In genomic region chr1:175712338-175712909, GRCm38 (mm10) we compare ENCODE assay signal across 17 mouse cellular contexts. TPM values are rescaled to one million over a fixed set of nuclear protein-coding genes. Genes with fewer than 3 reads are reported as not detected.
DNase-seq lines count a peak whose midpoint lies in the region; ATAC-seq and TF ChIP-seq lines count a peak whose summit lies in the region.
"Had no signal": no experiment of that assay in that cellular context is flagged by ENCODE, and none has a peak within 500 bp of the region (broad histone marks: within the 10 kb centered on the region; RNA-seq: fewer than 3 reads in every experiment).

No protein-coding gene starts in this region.

- H3K4me3 ChIP-seq in lung, embryonic 14.5 days (ENCODE audit: low read depth, low read length): no peak overlapping the region
- H3K4me3 ChIP-seq in heart, postnatal 0 days (ENCODE audit: low read depth, low read length): no peak overlapping the region
- H3K4me3 ChIP-seq: embryonic facial prominence, embryonic 15.5 days; intestine, embryonic 15.5 days had no signal

- peak; percentile 78; the same call in 1 of the 2 replicates for ATAC-seq in lung, embryonic 14.5 days (ENCODE audit: insufficient read depth)
- ATAC-seq in heart, postnatal 0 days (ENCODE audit: insufficient read depth, low read depth): peak; percentile 44
- ATAC-seq: forebrain, postnatal 0 days; intestine, embryonic 15.5 days had no signal

- no peaks in the 10 kb centered on the region for H3K9me3 ChIP-seq in lung, embryonic 14.5 days (ENCODE audit: low read depth, low read length)
- no peaks in the 10 kb centered on the region for H3K9me3 ChIP-seq in heart, postnatal 0 days (replicated peaks; ENCODE audit: control insufficient read depth, low read length)
- H3K9me3 ChIP-seq: embryonic facial prominence, embryonic 15.5 days; intestine, embryonic 15.5 days had no signal

- no peak overlapping the region for H3K9ac ChIP-seq in lung, embryonic 14.5 days
- H3K9ac ChIP-seq in heart, postnatal 0 days (replicated peaks; ENCODE audit: low read depth, low read length): no peak overlapping the region
- H3K9ac ChIP-seq: embryonic facial prominence, embryonic 15.5 days; forebrain, postnatal 0 days; intestine, embryonic 15.5 days had no signal

- peak; percentile 4 to 22 for DNase-seq in cerebellum, postnatal 10 days
- DNase-seq in cerebellum, postnatal 14 days: no peak
- peak; percentile 50 for DNase-seq in lung, embryonic 14.5 days
- no peak for DNase-seq in lung, postnatal 25 days (ENCODE audit: low spot score)
- DNase-seq in adrenal gland, adult 8-10 months: peak; percentile 45
- no peak for DNase-seq in heart, postnatal 0 days (ENCODE audit: low spot score)
- DNase-seq in layer of hippocampus, postnatal 25 days (ENCODE audit: extremely low spot score in 1 of 2, low spot score in 1 of 2): no peak
- no peak for DNase-seq in embryo, embryonic 10.5 days (ENCODE audit: low spot score)
- DNase-seq: cerebellum, postnatal 36 days; forebrain, postnatal 0 days; thymus, adult 18-20 months had no signal

- H3K36me3 ChIP-seq in lung, embryonic 14.5 days (ENCODE audit: insufficient read depth): no peaks in the 10 kb centered on the region
- H3K36me3 ChIP-seq in heart, postnatal 0 days (replicated peaks; ENCODE audit: control insufficient read depth, insufficient read depth, low read length): no peaks in the 10 kb centered on the region
- H3K36me3 ChIP-seq: embryonic facial prominence, embryonic 15.5 days; intestine, embryonic 15.5 days had no signal

- no peaks in the 10 kb centered on the region for H3K4me1 ChIP-seq in lung, embryonic 14.5 days (ENCODE audit: insufficient read depth)
- H3K4me1 ChIP-seq in heart, postnatal 0 days (ENCODE audit: control insufficient read depth, insufficient read depth): no peaks in the 10 kb centered on the region
- H3K4me1 ChIP-seq: embryonic facial prominence, embryonic 15.5 days; intestine, embryonic 15.5 days had no signal

- 69% methylated on average over 11 of the region's 11 CpGs for WGBS in lung, embryonic 14.5 days
- WGBS in heart, postnatal 0 days: 51% methylated on average over 11 of the region's 11 CpGs

- TF ChIP-seq CTCF in lung, embryonic 14.5 days (IDR thresholded peaks at IDR 0.05; ENCODE audit: low read depth): no peak
- TF ChIP-seq CTCF in heart, postnatal 0 days (IDR thresholded peaks at IDR 0.05; ENCODE audit: low read depth): no peak

- no peak overlapping the region for H3K27ac ChIP-seq in lung, embryonic 14.5 days (ENCODE audit: low read depth)
- H3K27ac ChIP-seq in heart, postnatal 0 days (ENCODE audit: low read depth): no peak overlapping the region
- H3K27ac ChIP-seq: embryonic facial prominence, embryonic 15.5 days; intestine, embryonic 15.5 days had no signal

- no peak overlapping the region for H3K4me2 ChIP-seq in lung, embryonic 14.5 days
- H3K4me2 ChIP-seq in heart, postnatal 0 days (ENCODE audit: low read depth, low read length): no peak overlapping the region
- H3K4me2 ChIP-seq: embryonic facial prominence, embryonic 15.5 days; intestine, embryonic 15.5 days had no signal

- no peaks in the 10 kb centered on the region for H3K27me3 ChIP-seq in lung, embryonic 14.5 days (ENCODE audit: insufficient read depth, low read length)
- H3K27me3 ChIP-seq in heart, postnatal 0 days (ENCODE audit: control insufficient read depth, insufficient read depth, low read length): no peaks in the 10 kb centered on the region
- H3K27me3 ChIP-seq: embryonic facial prominence, embryonic 15.5 days; intestine, embryonic 15.5 days had no signal

- no peak for TF ChIP-seq EP300 in heart, postnatal 0 days (IDR thresholded peaks at IDR 0.05; ENCODE audit: low read depth)

RNA-seq across cellular contexts. Expression of gene Wdr64, which starts 14.0 kb away (rescaled TPM):
- not detected in 2 replicates for polyA plus RNA-seq in lung, embryonic 14.5 days (2014; fragmentation: Nextera tagmentation; extraction: Ambion mirVana)
- not detected for total RNA-seq in adrenal gland, adult 8-10 months (2022)
- not detected in 2 replicates for total RNA-seq in heart, postnatal 0 days (2014; rRNA removed; ENCODE audit: low replicate concordance)
- not detected in 2 replicates for polyA plus RNA-seq in heart, postnatal 0 days (2015; fragmentation: Nextera tagmentation; extraction: Ambion mirVana)
- total RNA-seq in layer of hippocampus, postnatal 25 days (2021): not detected
- total RNA-seq: forebrain, postnatal 0 days; layer of hippocampus, postnatal 14 days; megakaryocyte, adult 5-6 weeks had no signal
- polyA plus RNA-seq: embryonic facial prominence, embryonic 15.5 days; forebrain, postnatal 0 days; heart, embryonic 16.5 days; intestine, embryonic 15.5 days; limb, embryonic 14.5 days had no signal

RNA-seq across cellular contexts. Expression of gene Chml, which starts 19.7 kb away (rescaled TPM):
- 4.0 and 4.5 TPM in 2 replicates for polyA plus RNA-seq in lung, embryonic 14.5 days (2014; fragmentation: Nextera tagmentation; extraction: Ambion mirVana)
- total RNA-seq in adrenal gland, adult 8-10 months (2022): 10 to 100 TPM in 1 of 4 experiments, 1 to 10 TPM in 3; 8.1 to 10.6 (median 9.5) TPM
- total RNA-seq in heart, postnatal 0 days (2014; rRNA removed; ENCODE audit: low replicate concordance): 5.2 and 11.4 TPM in 2 replicates
- polyA plus RNA-seq in heart, postnatal 0 days (2015; fragmentation: Nextera tagmentation; extraction: Ambion mirVana): 1.8 and 1.9 TPM in 2 replicates
- 1 to 10 TPM; 4.1 to 4.3 TPM for total RNA-seq in layer of hippocampus, postnatal 25 days (2021)

RNA-seq across cellular contexts. Expression of gene Opn3, which starts 19.8 kb away (rescaled TPM):
- 4.9 and 5.4 TPM in 2 replicates for polyA plus RNA-seq in lung, embryonic 14.5 days (2014; fragmentation: Nextera tagmentation; extraction: Ambion mirVana)
- total RNA-seq in adrenal gland, adult 8-10 months (2022): 10 to 100 TPM in 2 of 4 experiments, 1 to 10 TPM in 2; 7.7 to 16.8 (median 11.3) TPM
- 19.4 and 22.0 TPM in 2 replicates for total RNA-seq in heart, postnatal 0 days (2014; rRNA removed; ENCODE audit: low replicate concordance)
- polyA plus RNA-seq in heart, postnatal 0 days (2015; fragmentation: Nextera tagmentation; extraction: Ambion mirVana): 6.7 and 7.6 TPM in 2 replicates
- 1 to 10 TPM; 1.4 TPM for total RNA-seq in layer of hippocampus, postnatal 25 days (2021)

Comparison
In these comparisons a context has a peak if more than half of its experiments do, and no peak if none do; other contexts are left out.
1. DNase-seq: peak in cerebellum, postnatal 10 days (2 of 2), lung, embryonic 14.5 days (single experiment) and adrenal gland, adult 8-10 months (single experiment); none in cerebellum, postnatal 14 days (0 of 2), lung, postnatal 25 days (single experiment), heart, postnatal 0 days (single experiment), layer of hippocampus, postnatal 25 days (0 of 2) and embryo, embryonic 10.5 days (single experiment).